Mouse (Mus musculus): ENCODE data around the gene BC052040. TPM values are rescaled to one million over a fixed set of nuclear protein-coding genes. Genes with fewer than 3 reads are reported as not detected.

Gene BC052040
- polyA plus RNA-seq, 1 experiment from 2014 or later: 16.7 TPM

GRCm38 (mm10) chr2:115747639-115748038, 166.1 kb downstream of the BC052040 start:
- H3K9ac ChIP-seq: no peak overlapping the region
- H3K27me3 ChIP-seq: no peaks in the 10 kb centered on the region
- no peak overlapping the region for H3K4me3 ChIP-seq
- no peak overlapping the region for H3K4me2 ChIP-seq
- 0 out of 2 replicates have a peak, but pooled peaks cover 4% of the 10 kb centered on the region for H3K4me1 ChIP-seq (replicated peaks)
- H3K27ac ChIP-seq: no peak overlapping the region
- 66% methylated on average over 3 of the region's 3 CpGs for WGBS
- no peaks in the 10 kb centered on the region for H3K36me3 ChIP-seq
- ATAC-seq (ENCODE audit: low FRiP score): no peak
- H3K9me3 ChIP-seq: no peaks in the 10 kb centered on the region

- WGBS: 74% methylated on average over 7 of the region's 7 CpGs
- no peaks in the 10 kb centered on the region for H3K36me3 ChIP-seq
- no peak overlapping the region for H3K27ac ChIP-seq
- H3K4me3 ChIP-seq: no peak overlapping the region
- 0 out of 2 replicates have a peak, but pooled peaks cover 4% of the 10 kb centered on the region for H3K4me1 ChIP-seq (replicated peaks)
- no peak overlapping the region for H3K4me2 ChIP-seq
- no peaks in the 10 kb centered on the region for H3K9me3 ChIP-seq
- H3K27me3 ChIP-seq: no peaks in the 10 kb centered on the region
- H3K9ac ChIP-seq: no peak overlapping the region
- ATAC-seq (ENCODE audit: low FRiP score): no peak
Observed at GRCm38 (mm10) chr2:115751177-115751576, 169.7 kb downstream of the BC052040 start.

- H3K4me1 ChIP-seq (replicated peaks): no peaks in the 10 kb centered on the region
- no peaks in the 10 kb centered on the region for H3K36me3 ChIP-seq
- no peaks in the 10 kb centered on the region for H3K27me3 ChIP-seq
- 74% methylated on average over 6 of the region's 6 CpGs for WGBS
- no peak overlapping the region for H3K4me3 ChIP-seq
- H3K9ac ChIP-seq: no peak overlapping the region
- no peak overlapping the region for H3K27ac ChIP-seq
- ATAC-seq (ENCODE audit: low FRiP score): no peak
- no peaks in the 10 kb centered on the region for H3K9me3 ChIP-seq
- no peak overlapping the region for H3K4me2 ChIP-seq
Observed at GRCm38 (mm10) chr2:115757685-115758084, 176.2 kb downstream of the BC052040 start.

GRCm38 (mm10) chr2:115758542-115758941, 177.0 kb downstream of the BC052040 start:
- Histone ChIP-seq H3K9me3 (no peaks in the 10 kb centered on the region), H3K9ac (no peak overlapping the region), H3K27me3 (no peaks in the 10 kb centered on the region), H3K27ac (no peak overlapping the region), H3K4me3 (no peak overlapping the region), H3K4me1 (replicated peaks) (no peaks in the 10 kb centered on the region), H3K4me2 (no peak overlapping the region), H3K36me3 (no peaks in the 10 kb centered on the region)
- no peak for ATAC-seq (ENCODE audit: low FRiP score)
- WGBS: 84% methylated on average over 6 of the region's 6 CpGs

GRCm38 (mm10) chr2:115764595-115765305, 183.2 kb downstream of the BC052040 start:
- no peak overlapping the region for H3K4me2 ChIP-seq
- no peaks in the 10 kb centered on the region for H3K4me1 ChIP-seq (replicated peaks)
- H3K9ac ChIP-seq: no peak overlapping the region
- no peak overlapping the region for H3K4me3 ChIP-seq
- ATAC-seq (ENCODE audit: low FRiP score): no peak
- H3K27ac ChIP-seq: no peak overlapping the region
- 86% methylated on average over 8 of the region's 8 CpGs for WGBS
- H3K27me3 ChIP-seq: no peaks in the 10 kb centered on the region
- H3K36me3 ChIP-seq: no peaks in the 10 kb centered on the region
- no peaks in the 10 kb centered on the region for H3K9me3 ChIP-seq

GRCm38 (mm10) chr2:115769597-115770305, 188.2 kb downstream of the BC052040 start:
- H3K36me3 ChIP-seq: no peaks in the 10 kb centered on the region
- no peak overlapping the region for H3K27ac ChIP-seq
- H3K4me2 ChIP-seq: no peak overlapping the region
- ATAC-seq (ENCODE audit: low FRiP score): no peak
- no peaks in the 10 kb centered on the region for H3K4me1 ChIP-seq (replicated peaks)
- no peaks in the 10 kb centered on the region for H3K27me3 ChIP-seq
- no peak overlapping the region for H3K4me3 ChIP-seq
- H3K9me3 ChIP-seq: no peaks in the 10 kb centered on the region
- H3K9ac ChIP-seq: no peak overlapping the region
- WGBS: 92% methylated on average over 10 of the region's 10 CpGs

GRCm38 (mm10) chr2:115772709-115773108, 191.2 kb downstream of the BC052040 start:
- H3K27ac ChIP-seq: no peak overlapping the region
- no peak overlapping the region for H3K4me3 ChIP-seq
- no peak overlapping the region for H3K9ac ChIP-seq
- H3K4me2 ChIP-seq: no peak overlapping the region
- no peak for ATAC-seq (ENCODE audit: low FRiP score)
- H3K36me3 ChIP-seq: no peaks in the 10 kb centered on the region
- peaks cover 6% of the 10 kb centered on the region; the same call in 1 of the 2 replicates for H3K4me1 ChIP-seq (replicated peaks)
- H3K9me3 ChIP-seq: no peaks in the 10 kb centered on the region
- WGBS: 88% methylated on average over 1 of the region's 1 CpGs
- H3K27me3 ChIP-seq: no peaks in the 10 kb centered on the region

- no peak overlapping the region for H3K4me3 ChIP-seq
- no peak overlapping the region for H3K9ac ChIP-seq
- no peak overlapping the region for H3K4me2 ChIP-seq
- 88% methylated on average over 5 of the region's 5 CpGs for WGBS
- H3K27ac ChIP-seq: no peak overlapping the region
- no peaks in the 10 kb centered on the region for H3K9me3 ChIP-seq
- no peaks in the 10 kb centered on the region for H3K36me3 ChIP-seq
- no peak for ATAC-seq (ENCODE audit: low FRiP score)
- H3K27me3 ChIP-seq: no peaks in the 10 kb centered on the region
- H3K4me1 ChIP-seq (replicated peaks): peaks cover 6% of the 10 kb centered on the region; the same call in 1 of the 2 replicates
Observed at GRCm38 (mm10) chr2:115774153-115774908, 192.8 kb downstream of the BC052040 start.

- no peaks in the 10 kb centered on the region for H3K9me3 ChIP-seq
- H3K4me1 ChIP-seq (replicated peaks): peaks cover 6% of the 10 kb centered on the region; the same call in 1 of the 2 replicates
- no peak overlapping the region for H3K4me3 ChIP-seq
- no peaks in the 10 kb centered on the region for H3K36me3 ChIP-seq
- no peaks in the 10 kb centered on the region for H3K27me3 ChIP-seq
- WGBS: 74% methylated on average over 8 of the region's 8 CpGs
- no peak overlapping the region for H3K4me2 ChIP-seq
- no peak for ATAC-seq (ENCODE audit: low FRiP score)
- H3K9ac ChIP-seq: no peak overlapping the region
- no peak overlapping the region for H3K27ac ChIP-seq
Observed at GRCm38 (mm10) chr2:115775488-115776217, 194.1 kb downstream of the BC052040 start.

GRCm38 (mm10) chr2:115776924-115777860, 195.7 kb downstream of the BC052040 start:
- no peak overlapping the region for H3K27ac ChIP-seq
- peaks cover 6% of the 10 kb centered on the region; the same call in 1 of the 2 replicates for H3K4me1 ChIP-seq (replicated peaks)
- no peaks in the 10 kb centered on the region for H3K27me3 ChIP-seq
- H3K36me3 ChIP-seq: no peaks in the 10 kb centered on the region
- H3K9me3 ChIP-seq: no peaks in the 10 kb centered on the region
- 76% methylated on average over 17 of the region's 17 CpGs for WGBS
- H3K4me2 ChIP-seq: no peak overlapping the region
- no peak for ATAC-seq (ENCODE audit: low FRiP score)
- H3K4me3 ChIP-seq: no peak overlapping the region
- H3K9ac ChIP-seq: no peak overlapping the region

- H3K4me3 ChIP-seq: no peak overlapping the region
- WGBS: 78% methylated on average over 5 of the region's 5 CpGs
- 0 out of 2 replicates have a peak, but pooled peaks cover 3% of the 10 kb centered on the region for H3K4me1 ChIP-seq (replicated peaks)
- H3K9ac ChIP-seq: no peak overlapping the region
- no peaks in the 10 kb centered on the region for H3K27me3 ChIP-seq
- no peak overlapping the region for H3K27ac ChIP-seq
- H3K4me2 ChIP-seq: no peak overlapping the region
- H3K9me3 ChIP-seq: no peaks in the 10 kb centered on the region
- ATAC-seq (ENCODE audit: low FRiP score): no peak
- H3K36me3 ChIP-seq: no peaks in the 10 kb centered on the region
Observed at GRCm38 (mm10) chr2:115780546-115781011, 199.1 kb downstream of the BC052040 start.
